Mouse (Mus musculus) heart, embryonic 16.5 days (tissue): Measurements from ENCODE around the gene Jakmip3. TPM values are rescaled to one million over a fixed set of nuclear protein-coding genes. Genes with fewer than 3 reads are reported as not detected.

Source experiments
- ATAC-seq: fragments of 200-750 bp; cut with Nextera tagmentation; replicated peaks from 2 replicates; pipeline ENCODE4 v1.8.0; 2017; ENCODE audit warnings: moderate number of reproducible peaks; ENCODE audit not compliant: insufficient read depth, low FRiP score; ENCODE audit errors: extremely low read depth
- H3K27ac ChIP-seq: fragments of 300-500 bp; sonication (generic); 2 replicates; pipeline ENCODE4 v1.5.1; 2014; ENCODE audit warnings: mild to moderate bottlenecking, low read length, control low read depth, moderate library complexity
- H3K27me3 ChIP-seq: fragments of 300-500 bp; sonication (generic); 2 replicates; pipeline ENCODE4 v1.6.1; 2014; ENCODE audit warnings: low read length, mixed read lengths; ENCODE audit not compliant: control insufficient read depth, insufficient read depth
- H3K36me3 ChIP-seq: fragments of 300-500 bp; sonication (generic); 2 replicates; pipeline ENCODE4 v1.6.1; 2014; ENCODE audit not compliant: control insufficient read depth, insufficient read depth
- H3K4me1 ChIP-seq: fragments of 300-500 bp; sonication (generic); 2 replicates; pipeline ENCODE4 v1.6.1; 2014; ENCODE audit warnings: low read length, mixed read lengths; ENCODE audit not compliant: control insufficient read depth, insufficient read depth
- H3K4me2 ChIP-seq: fragments of 300-500 bp; sonication (generic); 2 replicates; pipeline ENCODE4 v1.6.1; 2014; ENCODE audit warnings: low read depth, mild to moderate bottlenecking, control low read depth, low read length
- H3K4me3 ChIP-seq: fragments of 300-500 bp; sonication (generic); 2 replicates; pipeline ENCODE4 v1.5.1; 2014; ENCODE audit warnings: mild to moderate bottlenecking, control low read depth, low read length
- H3K9ac ChIP-seq: fragments of 300-500 bp; sonication (generic); 2 replicates; pipeline ENCODE4 v1.6.1; 2014; ENCODE audit warnings: low read length, control low read depth
- H3K9me3 ChIP-seq: fragments of 300-500 bp; sonication (generic); replicated peaks from 2 replicates; pipeline ENCODE4 v1.6.1; 2016; ENCODE audit warnings: low read length; ENCODE audit not compliant: control insufficient read depth
- WGBS: fragments of 180-500 bp; shearing (Covaris S2); extraction: QIAGEN DNeasy Blood & Tissue Kit; methylation state at CpG from one replicate; pipeline ENCODE4 v1.1.7; 2014; 5-methylcytosine and 5-hydroxymethylcytosine counted together
- polyA plus RNA-seq: library from polyadenylated mRNA; unstranded; fragments of >200 nt; fragmentation: Nextera tagmentation; extraction: Ambion mirVana; gene quantifications from 2 replicates; pipeline ENCODE4 v1.2.1, GENCODE M21; 2015

The Jakmip3 gene
- polyA plus RNA-seq, 1 experiment from 2014 or later, result not detected

DNA sequence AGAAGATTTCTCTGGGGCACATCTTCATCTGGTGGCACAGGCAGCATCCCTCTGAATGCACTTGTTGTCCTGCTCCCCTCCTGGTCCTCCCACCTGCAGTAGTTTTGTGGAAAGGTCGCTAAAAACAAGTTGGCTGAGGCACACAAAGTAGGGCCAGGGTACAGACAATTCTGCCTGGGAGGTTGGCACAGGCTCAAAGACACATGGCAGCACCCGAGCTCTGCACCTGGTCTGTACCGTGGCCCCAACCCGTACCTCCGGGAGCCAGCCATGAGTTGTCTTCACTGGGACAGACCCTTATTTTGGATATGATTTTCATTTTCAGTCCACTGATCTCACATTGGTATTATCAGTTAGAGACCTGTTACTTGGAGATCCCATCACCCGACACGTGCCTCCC is 1.5 kb upstream of the Jakmip3 start:
- H3K27me3 ChIP-seq, result peaks cover 50% of the 10 kb centered on the region
- H3K9ac ChIP-seq, result no peak overlapping the region
- no peak overlapping the region for H3K27ac ChIP-seq
- no peak for ATAC-seq
- H3K4me2 ChIP-seq, result no peak overlapping the region
- peaks cover 7% of the 10 kb centered on the region; the same call in 1 of the 2 replicates for H3K4me1 ChIP-seq
- H3K36me3 ChIP-seq, result no peaks in the 10 kb centered on the region
- 0 out of 2 replicates have a peak, but pooled peaks cover 3% of the 10 kb centered on the region for H3K9me3 ChIP-seq
- 76% methylated on average over 7 of the region's 7 CpGs for WGBS
- no peak overlapping the region for H3K4me3 ChIP-seq

DNA sequence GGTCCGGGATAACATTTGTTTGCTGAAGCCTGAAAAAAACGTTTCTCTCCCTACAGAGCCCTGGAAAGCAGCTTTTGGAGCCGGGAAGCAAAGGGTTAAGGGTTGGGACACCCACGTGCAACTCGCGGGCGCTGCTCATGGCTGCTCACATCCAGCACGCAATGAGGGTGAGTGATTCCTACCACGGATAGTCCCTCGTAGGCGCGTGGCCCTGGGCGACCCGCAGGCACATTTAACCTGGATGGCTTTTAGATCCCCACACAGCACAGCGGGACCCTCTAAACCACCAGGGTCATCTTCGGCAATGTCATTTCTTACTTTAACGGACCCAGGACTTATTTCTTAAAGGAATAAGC is 296 bp upstream of the Jakmip3 start:
- H3K27me3 ChIP-seq, result peaks cover 50% of the 10 kb centered on the region
- peaks cover 7% of the 10 kb centered on the region; the same call in 1 of the 2 replicates for H3K4me1 ChIP-seq
- H3K4me3 ChIP-seq, result peak overlapping the region; percentile 52
- H3K9me3 ChIP-seq, result 0 out of 2 replicates have a peak, but pooled peaks cover 3% of the 10 kb centered on the region
- H3K36me3 ChIP-seq, result no peaks in the 10 kb centered on the region
- H3K27ac ChIP-seq, result no peak overlapping the region
- no peak overlapping the region for H3K9ac ChIP-seq
- H3K4me2 ChIP-seq, result peak overlapping the region; percentile 70
- WGBS, result 4% methylated on average over 17 of the region's 17 CpGs
- ATAC-seq, result no peak

DNA sequence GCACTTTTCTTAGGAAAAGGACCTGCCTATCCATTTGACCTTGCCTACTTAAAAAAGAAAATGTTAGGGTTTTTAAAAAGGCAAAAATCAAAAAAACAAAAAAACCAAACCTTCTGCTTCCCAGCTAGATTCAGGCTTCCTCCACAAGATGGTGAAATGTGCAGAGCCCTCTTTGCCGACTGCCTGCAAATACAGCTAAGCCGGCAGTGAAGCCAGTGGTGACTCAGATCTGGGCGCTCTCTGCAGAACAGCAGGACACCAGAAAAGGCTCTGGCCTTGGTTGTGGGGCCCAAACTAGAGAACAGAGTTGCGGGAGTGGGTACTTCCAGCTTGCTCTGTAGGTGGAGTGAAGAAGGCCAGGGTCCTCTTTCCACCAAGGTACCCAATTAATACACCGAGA is 1.0 kb downstream of the Jakmip3 start:
- Histone ChIP-seq H3K4me2 (peak overlapping the region; percentile 70; the same call in 1 of the 2 replicates), H3K9me3 (no peaks in the 10 kb centered on the region), H3K4me1 (peaks cover 7% of the 10 kb centered on the region; the same call in 1 of the 2 replicates), H3K27ac (no peak overlapping the region), H3K27me3 (peaks cover 50% of the 10 kb centered on the region), H3K9ac (no peak overlapping the region), H3K36me3 (no peaks in the 10 kb centered on the region), H3K4me3 (no peak overlapping the region; the same call in 1 of the 2 replicates)
- no peak for ATAC-seq
- WGBS, result 36% methylated on average over 5 of the region's 5 CpGs

DNA sequence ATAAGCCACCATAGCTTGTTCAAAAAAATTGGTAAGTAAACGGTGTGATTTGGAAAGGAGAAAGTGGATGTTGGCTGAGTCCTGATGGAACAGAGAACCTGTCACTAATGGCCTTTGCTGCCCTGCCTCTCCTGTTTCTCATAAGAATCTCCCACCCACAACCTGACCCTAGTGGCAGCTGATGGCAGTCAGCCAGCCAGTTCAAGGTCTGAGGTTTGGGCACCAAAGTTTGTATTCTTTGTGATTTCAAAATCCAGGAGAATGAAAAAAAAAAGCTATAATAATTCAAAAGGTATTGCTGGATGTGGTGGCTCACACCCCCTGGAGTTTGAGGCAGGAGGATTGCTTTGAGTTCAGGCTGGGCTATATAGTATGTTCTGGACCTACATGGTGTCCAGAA is 1.8 kb downstream of the Jakmip3 start:
- Histone ChIP-seq H3K4me1 (peaks cover 7% of the 10 kb centered on the region; the same call in 1 of the 2 replicates), H3K27me3 (peaks cover 50% of the 10 kb centered on the region), H3K27ac (no peak overlapping the region), H3K9me3 (no peaks in the 10 kb centered on the region), H3K9ac (no peak overlapping the region), H3K4me2 (no peak overlapping the region), H3K4me3 (no peak overlapping the region), H3K36me3 (no peaks in the 10 kb centered on the region)
- no peak for ATAC-seq
- 79% methylated on average over 1 of the region's 1 CpGs for WGBS

DNA sequence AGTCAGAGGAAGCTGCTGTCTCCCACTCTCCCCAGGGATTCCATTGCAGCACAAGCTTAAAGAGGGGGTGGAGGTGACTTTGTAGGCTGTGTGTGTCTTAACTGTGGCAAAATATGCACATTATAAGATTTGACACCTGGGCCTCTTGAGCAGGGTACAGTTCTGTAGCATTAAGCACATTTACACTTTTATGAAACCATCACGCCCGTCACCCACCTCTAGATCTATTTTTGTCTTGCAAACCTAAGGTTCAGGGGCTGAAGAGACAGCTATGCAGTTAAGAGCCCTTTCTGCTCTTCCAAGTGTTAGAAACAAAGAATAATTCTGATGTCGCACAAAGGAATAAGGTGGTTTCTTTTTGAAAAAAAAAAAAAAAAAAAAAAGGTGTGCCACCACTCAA is 5.1 kb downstream of the Jakmip3 start:
- no peak overlapping the region for H3K9ac ChIP-seq
- H3K9me3 ChIP-seq, result no peaks in the 10 kb centered on the region
- no peak for ATAC-seq
- no peaks in the 10 kb centered on the region for H3K36me3 ChIP-seq
- H3K4me2 ChIP-seq, result no peak overlapping the region
- no peak overlapping the region for H3K27ac ChIP-seq
- WGBS, result 42% methylated on average over 3 of the region's 3 CpGs
- no peak overlapping the region for H3K4me3 ChIP-seq
- H3K27me3 ChIP-seq, result peaks cover 26% of the 10 kb centered on the region
- H3K4me1 ChIP-seq, result peaks cover 4% of the 10 kb centered on the region; the same call in 1 of the 2 replicates

DNA sequence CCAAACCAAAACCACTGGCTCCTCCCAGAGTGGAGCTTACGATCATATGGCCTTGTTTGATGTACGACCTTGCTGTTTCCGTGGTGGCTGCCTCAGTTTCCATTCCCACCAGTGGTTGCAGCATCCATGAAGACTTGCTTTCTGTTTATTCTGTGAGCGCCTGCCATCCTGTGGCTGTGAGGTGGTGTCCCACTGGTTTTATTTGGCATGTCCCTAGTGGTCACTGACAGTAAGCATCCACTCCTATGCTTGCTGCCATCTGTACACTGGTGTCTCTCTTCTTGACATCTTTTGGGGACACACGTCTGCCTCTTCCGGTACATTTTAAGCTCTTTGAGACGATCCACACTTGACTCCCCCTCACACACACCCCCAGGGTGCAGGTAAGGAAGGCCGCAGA is 7.2 kb downstream of the Jakmip3 start:
- Histone ChIP-seq H3K27me3 (peaks cover 6% of the 10 kb centered on the region), H3K9ac (no peak overlapping the region), H3K36me3 (no peaks in the 10 kb centered on the region), H3K9me3 (no peaks in the 10 kb centered on the region), H3K27ac (no peak overlapping the region), H3K4me3 (no peak overlapping the region), H3K4me2 (no peak overlapping the region), H3K4me1 (no peaks in the 10 kb centered on the region)
- no peak for ATAC-seq
- WGBS, result 79% methylated on average over 8 of the region's 8 CpGs

DNA sequence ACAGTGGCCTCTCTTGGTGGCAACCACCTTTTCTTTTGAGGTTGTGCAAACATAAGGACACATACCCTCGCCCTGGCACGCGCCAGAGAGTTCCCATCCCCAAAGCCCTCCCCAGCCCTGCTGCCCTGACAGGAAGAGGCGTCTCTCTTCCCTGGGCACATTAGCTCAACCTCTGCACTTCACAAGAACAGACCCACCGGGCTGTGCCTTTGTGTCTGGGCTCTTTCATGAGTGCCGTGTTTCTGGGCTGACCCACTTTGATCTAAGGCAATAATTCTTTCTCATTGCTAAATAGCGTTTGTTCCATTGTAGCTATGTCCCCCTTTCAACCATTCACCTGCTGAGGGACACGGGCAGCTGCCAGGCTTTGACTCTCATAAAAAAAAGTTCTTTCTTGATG is 7.8 kb downstream of the Jakmip3 start:
- Histone ChIP-seq H3K9me3 (no peaks in the 10 kb centered on the region), H3K27me3 (no peaks in the 10 kb centered on the region; the same call in 1 of the 2 replicates), H3K27ac (no peak overlapping the region), H3K9ac (no peak overlapping the region), H3K4me1 (no peaks in the 10 kb centered on the region), H3K36me3 (no peaks in the 10 kb centered on the region), H3K4me2 (no peak overlapping the region), H3K4me3 (no peak overlapping the region)
- ATAC-seq, result no peak
- WGBS, result 64% methylated on average over 8 of the region's 8 CpGs

DNA sequence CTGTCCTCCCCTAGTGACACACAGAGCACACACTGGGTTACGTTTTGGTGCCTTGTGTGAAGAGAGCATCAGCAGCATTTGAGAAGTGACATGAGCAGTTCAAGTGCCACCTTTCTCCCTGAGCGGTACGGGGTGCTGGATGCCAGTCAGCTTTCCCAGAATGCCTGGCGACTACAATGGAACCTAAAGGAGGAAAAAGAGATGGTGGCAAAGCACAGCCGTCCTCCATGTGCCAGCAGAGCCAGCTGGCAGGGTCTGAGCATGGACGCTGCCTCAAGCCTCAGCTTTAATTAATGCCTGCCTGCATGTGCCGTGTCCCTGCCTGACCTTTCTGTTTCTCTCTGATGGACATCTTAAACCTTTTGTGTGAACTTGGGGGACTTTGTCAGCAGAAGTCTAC is 15.3 kb downstream of the Jakmip3 start:
- no peaks in the 10 kb centered on the region for H3K36me3 ChIP-seq
- 75% methylated on average over 7 of the region's 7 CpGs for WGBS
- H3K27me3 ChIP-seq, result no peaks in the 10 kb centered on the region
- no peak overlapping the region for H3K4me2 ChIP-seq
- no peaks in the 10 kb centered on the region for H3K9me3 ChIP-seq
- no peak overlapping the region for H3K9ac ChIP-seq
- H3K4me3 ChIP-seq, result no peak overlapping the region
- H3K4me1 ChIP-seq, result no peaks in the 10 kb centered on the region
- H3K27ac ChIP-seq, result no peak overlapping the region
- ATAC-seq, result no peak

DNA sequence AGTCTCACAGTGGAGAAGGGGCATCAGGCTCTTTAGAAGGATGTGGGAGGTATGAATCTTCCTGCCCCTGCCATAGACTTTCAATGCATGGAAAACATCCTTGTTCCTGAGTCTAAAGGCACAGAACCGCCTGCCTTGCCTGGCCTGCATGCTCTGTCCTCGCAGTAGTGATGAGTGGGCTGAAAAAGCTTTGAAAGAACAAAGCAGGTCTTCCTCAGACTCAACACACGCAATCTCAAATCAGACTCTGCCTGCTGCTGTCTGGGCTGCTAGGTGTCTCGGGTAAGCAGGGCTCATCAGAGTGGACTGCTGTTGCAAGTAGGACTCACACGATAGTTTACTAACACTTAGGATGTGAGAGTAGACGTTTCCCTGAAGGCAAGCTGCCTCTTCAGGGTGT is 16.6 kb downstream of the Jakmip3 start:
- Histone ChIP-seq H3K9me3 (no peaks in the 10 kb centered on the region), H3K27me3 (no peaks in the 10 kb centered on the region), H3K4me3 (no peak overlapping the region), H3K36me3 (no peaks in the 10 kb centered on the region), H3K4me1 (no peaks in the 10 kb centered on the region), H3K9ac (no peak overlapping the region), H3K4me2 (no peak overlapping the region), H3K27ac (no peak overlapping the region)
- ATAC-seq, result no peak
- 62% methylated on average over 6 of the region's 6 CpGs for WGBS
